Mouse (Mus musculus) spleen, postnatal 14 days (tissue): ENCODE results near the gene Apol9a.

Experiments used
- DNase-seq, 2 experiments: peaks; one replicate each; pipeline ENCODE4 v3.0.0; 2021 to 2022; ENCODE audit warnings: low spot score in 2 of 2

Apol9a gene

GRCm38 (mm10) chr15:77377419-77377818 lies 33.5 kb downstream of the Apol9a start:
- no peak for DNase-seq

GRCm38 (mm10) chr15:77376920-77377319 lies 34.0 kb downstream of the Apol9a start:
- no peak for DNase-seq

- no peak for DNase-seq
These were observed 40.3 kb downstream of the Apol9a start for GRCm38 (mm10) chr15:77370588-77370987.

- DNase-seq = no peak
These were observed 41.0 kb downstream of the Apol9a start for GRCm38 (mm10) chr15:77369981-77370380.

GRCm38 (mm10) chr15:77368818-77369320 lies 42.1 kb downstream of the Apol9a start:
- no peak for DNase-seq

- peak; percentile 53 to 66 for DNase-seq
These were observed 42.8 kb downstream of the Apol9a start for GRCm38 (mm10) chr15:77368148-77368547.

GRCm38 (mm10) chr15:77367504-77367903 lies 43.4 kb downstream of the Apol9a start:
- no peak for DNase-seq

- peak in 1 of 2 experiments; percentile 26 for DNase-seq
These were observed 44.0 kb downstream of the Apol9a start for GRCm38 (mm10) chr15:77366706-77367484.

- DNase-seq = no peak
These were observed 45.0 kb downstream of the Apol9a start for GRCm38 (mm10) chr15:77365700-77366570.

- no peak for DNase-seq
These were observed 46.9 kb downstream of the Apol9a start for GRCm38 (mm10) chr15:77364026-77364425.

- no peak for DNase-seq
These were observed 47.4 kb downstream of the Apol9a start for GRCm38 (mm10) chr15:77363578-77363977.

GRCm38 (mm10) chr15:77362952-77363351 lies 48.0 kb downstream of the Apol9a start:
- DNase-seq = no peak

GRCm38 (mm10) chr15:77359905-77360304 lies 51.0 kb downstream of the Apol9a start:
- no peak for DNase-seq

GRCm38 (mm10) chr15:77359486-77359885 lies 51.4 kb downstream of the Apol9a start:
- no peak for DNase-seq

- no peak for DNase-seq
These were observed 51.9 kb downstream of the Apol9a start for GRCm38 (mm10) chr15:77359084-77359483.

- peak; percentile 24 to 33 for DNase-seq
These were observed 52.5 kb downstream of the Apol9a start for GRCm38 (mm10) chr15:77358320-77359040.

GRCm38 (mm10) chr15:77356248-77356810 lies 54.6 kb downstream of the Apol9a start:
- no peak for DNase-seq

GRCm38 (mm10) chr15:77354848-77355551 lies 55.9 kb downstream of the Apol9a start:
- no peak for DNase-seq

- DNase-seq = no peak
These were observed 56.5 kb downstream of the Apol9a start for GRCm38 (mm10) chr15:77354496-77354847.
